Mouse (Mus musculus) spleen, postnatal 14 days (tissue): ENCODE results near the gene Olfr304.
"Not testable (repeated sequence)": the region's sequence is repeated elsewhere in the genome, so short reads cannot be mapped to it uniquely, and the experiment has no call there.

Experiments
- DNase-seq, 2 experiments: peaks; one replicate each; pipeline ENCODE4 v3.0.0; 2021 to 2022; ENCODE audit warnings: low spot score in 2 of 2

Gene Olfr304

DNA sequence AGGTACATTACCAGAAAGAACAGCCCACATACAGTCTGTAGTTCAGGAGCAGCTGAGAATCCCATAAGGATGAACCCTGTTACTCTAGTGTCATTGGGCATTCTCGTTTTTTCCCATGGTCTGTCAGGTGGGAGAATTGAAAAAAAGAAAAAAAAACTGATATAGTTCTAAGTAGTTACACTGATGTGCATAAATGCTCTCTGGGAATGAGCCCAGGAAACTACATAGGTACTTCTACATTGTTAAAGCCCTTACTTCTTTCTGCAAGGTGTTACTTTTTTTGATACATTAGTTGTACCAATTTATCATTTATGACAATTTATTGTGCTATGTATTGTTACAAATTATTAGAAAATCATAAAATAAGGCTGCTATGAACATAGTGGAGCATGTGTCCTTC, at the start of gene Olfr304:
Gene Olfr304, minus strand, starts transcription at position 101 of the 400 bp plus-strand sequence.
- no peak for DNase-seq

DNA sequence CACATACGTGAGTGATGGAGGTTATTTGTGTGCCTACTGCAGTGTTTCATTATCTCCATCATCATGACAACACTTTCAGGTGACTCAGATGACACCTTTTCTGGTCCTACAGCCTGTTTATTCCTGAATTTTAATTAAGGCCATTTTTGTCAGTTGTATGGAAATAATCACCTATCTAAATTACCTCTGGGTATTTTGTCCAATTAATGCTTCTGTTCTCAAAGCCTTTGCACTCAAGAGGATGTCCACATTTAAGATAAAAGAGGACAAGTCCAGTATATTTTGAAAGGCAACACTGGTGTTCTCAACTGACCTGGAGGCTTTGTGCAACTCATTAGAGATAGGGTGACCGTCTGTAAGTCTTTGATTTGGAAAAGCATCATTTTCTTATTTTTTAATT, 17.1 kb upstream of the Olfr304 start, which contains the start of gene Olfr301:
Gene Olfr301, plus strand, starts transcription at position 301 of the 400 bp plus-strand sequence.
- no peak for DNase-seq

DNA sequence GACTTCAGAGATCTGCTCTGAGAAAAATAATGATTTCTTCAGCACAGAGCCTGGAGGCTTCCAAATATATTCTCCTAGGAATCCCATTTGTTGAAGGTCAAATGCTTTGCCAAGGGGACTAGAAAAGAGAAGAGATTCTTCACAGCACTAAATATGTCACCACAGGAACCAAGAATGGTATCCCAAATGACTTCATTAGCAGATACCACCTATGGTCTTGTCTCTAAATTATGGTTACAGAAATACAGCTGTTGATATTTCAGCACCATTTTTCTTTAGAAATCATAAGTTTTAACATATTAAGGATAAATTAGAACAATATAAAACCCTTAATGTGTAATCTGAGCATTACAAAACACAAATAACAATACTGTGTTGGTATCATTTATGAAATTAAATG, 11.2 kb upstream of the Olfr304 start, which contains the start of gene Olfr303:
Gene Olfr303, minus strand, starts transcription at position 101 of the 400 bp plus-strand sequence.
- no peak for DNase-seq

DNA sequence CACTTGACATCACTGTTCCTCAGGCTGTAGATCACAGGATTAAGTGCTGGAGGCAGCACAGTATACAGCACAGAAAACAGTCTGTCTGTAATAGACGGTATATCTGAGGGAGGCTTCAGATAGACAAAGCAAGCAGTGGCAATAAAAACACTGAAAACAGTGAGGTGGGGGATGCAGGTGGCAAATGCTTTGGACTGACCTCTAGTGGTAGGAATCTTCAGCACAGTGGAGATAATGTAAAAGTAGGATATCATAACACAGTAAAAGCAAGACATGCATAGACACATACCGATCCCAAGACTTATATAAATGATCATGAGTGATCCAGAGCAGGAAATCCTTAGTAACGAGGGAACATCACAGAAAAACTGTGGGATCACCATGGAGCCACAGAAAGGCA, 689 bp downstream of the Olfr304 start:
- DNase-seq, result no peak

- DNase-seq, result no peak
These were observed 19.6 kb downstream of the Olfr304 start, which contains the start of gene Olfr305 for GRCm38 (mm10) chr7:86366828-86367227. TSS of gene Olfr305 (minus strand) at chr7:86366928.

GRCm38 (mm10) chr7:86346296-86346695, 40.2 kb downstream of the Olfr304 start:
- DNase-seq, result not testable (repeated sequence)

- DNase-seq, result no peak
These were observed 42.2 kb downstream of the Olfr304 start for GRCm38 (mm10) chr7:86344253-86344652.

- no peak for DNase-seq
These were observed 43.4 kb downstream of the Olfr304 start for GRCm38 (mm10) chr7:86342881-86343565.

DNA sequence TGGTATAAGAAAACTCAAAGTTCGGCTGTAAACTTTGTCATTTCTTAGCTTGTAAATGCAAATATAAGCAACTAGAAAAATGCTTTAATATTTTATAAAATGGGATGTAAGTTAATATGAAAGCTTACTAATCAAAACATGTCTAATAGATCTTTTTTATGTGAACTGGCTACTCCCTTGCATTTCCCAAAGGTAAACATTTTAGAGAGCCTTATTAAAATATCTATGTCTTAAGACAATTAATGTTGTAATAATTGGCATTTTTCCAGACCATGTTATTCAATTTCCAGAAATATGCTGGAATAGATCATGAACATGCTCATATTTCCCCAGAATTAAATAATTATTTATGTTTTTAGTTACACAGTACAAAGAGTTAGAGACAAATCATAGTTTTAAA, 49.0 kb downstream of the Olfr304 start, which contains the start of gene Olfr307:
Gene Olfr307, minus strand, starts transcription at position 101 of the 400 bp plus-strand sequence.
- no peak for DNase-seq
